In genomic region chr2:168206725-168207644, GRCm38 (mm10) we compare ENCODE assay signal across 8 mouse cellular contexts. TPM values are rescaled to one million over a fixed set of nuclear protein-coding genes. Genes with fewer than 3 reads are reported as not detected.
DNase-seq lines count a peak whose midpoint lies in the region; ATAC-seq and TF ChIP-seq lines count a peak whose summit lies in the region.

Gene Adnp, minus strand, starts transcription at chr2:168207112.

- DNase-seq in gastrocnemius, adult 8-10 months (ENCODE audit: low spot score in 2 of 2): peak; percentile 90 to 91
- peak; percentile 89 for DNase-seq in hindlimb bud, embryonic 11.5 days (ENCODE audit: extremely low spot score, low read depth, low spot score)
- peak; percentile 91 to 94 for DNase-seq in left cerebral cortex, adult 8-10 months (ENCODE audit: low spot score in 2 of 2)
- DNase-seq in right cerebral cortex, postnatal 10 days (ENCODE audit: low spot score in 2 of 2): peak; percentile 97
- DNase-seq in urinary bladder, postnatal 25 days (ENCODE audit: low spot score): peak; percentile 94

- TF ChIP-seq CTCF in cortical plate, adult 2 months (IDR thresholded peaks at IDR 0.05; ENCODE audit: extremely low read depth, insufficient read depth, low read length): peak; percentile 54

- peaks cover 4% of the 10 kb centered on the region; the same call in 1 of the 2 replicates for H3K4me1 ChIP-seq in cortical plate, adult 2 months (ENCODE audit: control insufficient read depth, insufficient read depth, low read length)
- peaks cover 58% of the 10 kb centered on the region for H3K4me1 ChIP-seq in megakaryocyte, embryonic 14.5 days

- H3K36me3 ChIP-seq in megakaryocyte, embryonic 14.5 days (replicated peaks; ENCODE audit: low read length): peaks cover 72% of the 10 kb centered on the region

- no peaks in the 10 kb centered on the region for H3K9me3 ChIP-seq in megakaryocyte, embryonic 14.5 days

- H3K27ac ChIP-seq in cortical plate, adult 2 months (ENCODE audit: insufficient read depth, low read length): peak within 1 kb of the TSS; percentile 98

- peak within 1 kb of the TSS; percentile 87 for H3K4me3 ChIP-seq in cortical plate, adult 2 months (ENCODE audit: insufficient read depth, low read length)
- peak within 1 kb of the TSS; percentile 99 for H3K4me3 ChIP-seq in megakaryocyte, embryonic 14.5 days (replicated peaks)

- TF ChIP-seq POLR2A in cortical plate, adult 2 months (IDR thresholded peaks at IDR 0.05; ENCODE audit: extremely low read depth, insufficient read depth, low read length): peak; percentile 81; the same call in 1 of the 2 replicates

- ATAC-seq in activated CD4-positive, CD25-positive, alpha-beta regulatory T cell, adult 4 months: peak; percentile 86

- H3K27me3 ChIP-seq in megakaryocyte, embryonic 14.5 days (replicated peaks): no peaks in the 10 kb centered on the region

RNA-seq across cellular contexts. Expression of gene Adnp, which starts in this region (rescaled TPM):
- polyA plus RNA-seq in activated CD4-positive, CD25-positive, alpha-beta regulatory T cell, adult 4 months (2017; shearing (Covaris generic)): 1 to 10 TPM in 1 of 2 experiments, under 1 TPM in 1; 0.63 to 4.7 TPM
- 33.0 and 34.5 TPM in 2 replicates for polyA plus RNA-seq in cortical plate, adult 2 months (2012; rRNA removed)
- 10 to 100 TPM in 3 of 4 experiments, 1 to 10 TPM in 1; 7.4 to 16.6 (median 13.8) TPM for total RNA-seq in gastrocnemius, adult 8-10 months (2022)
- total RNA-seq in left cerebral cortex, adult 8-10 months (2022): 10 to 100 TPM; 65.9 to 78.9 (median 72.1) TPM
- 9.5 and 14.3 TPM in 2 replicates for polyA plus RNA-seq in megakaryocyte, embryonic 14.5 days (2012; ENCODE audit: insufficient read depth, low replicate concordance)

Comparison
In these comparisons a context has a peak if more than half of its experiments do, and no peak if none do; other contexts are left out.
1. Peak in every context shown above with its lines: DNase-seq, ATAC-seq, H3K4me3 ChIP-seq and H3K27ac ChIP-seq.